Mouse (Mus musculus) hindbrain, embryonic 11.5 days (tissue): Measurements from ENCODE around the gene Sppl2b. TPM values are rescaled to one million over a fixed set of nuclear protein-coding genes. Genes with fewer than 3 reads are reported as not detected.

Experiments used
- ATAC-seq: fragments of 200-750 bp; cut with Nextera tagmentation; 2 replicates; pipeline ENCODE4 v1.8.0; 2017; ENCODE audit warnings: mild to moderate bottlenecking, moderate TSS enrichment, moderate library complexity; ENCODE audit not compliant: low FRiP score
- DNase-seq: peaks from one replicate; pipeline ENCODE4 v3.0.0-alpha.2; 2015; ENCODE audit warnings: low spot score
- H3K27ac ChIP-seq: fragments of 300-500 bp; sonication (generic); 2 replicates; pipeline ENCODE4 v1.5.1; 2014; ENCODE audit warnings: mild to moderate bottlenecking, low read depth, low read length
- H3K27me3 ChIP-seq: fragments of 300-500 bp; sonication (generic); 2 replicates; pipeline ENCODE4 v1.6.1; 2014; ENCODE audit warnings: mild to moderate bottlenecking, low read length, moderate library complexity, mixed read lengths; ENCODE audit not compliant: control insufficient read depth, insufficient read depth
- H3K36me3 ChIP-seq: fragments of 300-500 bp; sonication (generic); 2 replicates; pipeline ENCODE4 v1.6.1; 2014; ENCODE audit warnings: mild to moderate bottlenecking, low read length, moderate library complexity, mixed read lengths; ENCODE audit not compliant: control insufficient read depth, insufficient read depth
- H3K4me1 ChIP-seq: fragments of 300-500 bp; sonication (generic); replicated peaks from 2 replicates; pipeline ENCODE4 v1.6.1; 2014; ENCODE audit warnings: low read length, mixed read lengths; ENCODE audit not compliant: control insufficient read depth, insufficient read depth
- H3K4me2 ChIP-seq: fragments of 300-500 bp; sonication (generic); replicated peaks from 2 replicates; pipeline ENCODE4 v1.6.1; 2014; ENCODE audit warnings: mild to moderate bottlenecking, low read depth, low read length
- H3K4me3 ChIP-seq: fragments of 300-500 bp; sonication (generic); 2 replicates; pipeline ENCODE4 v1.5.1; 2014; ENCODE audit warnings: low read depth, low read length
- H3K9ac ChIP-seq: fragments of 300-500 bp; sonication (generic); 2 replicates; pipeline ENCODE4 v1.6.1; 2014; ENCODE audit warnings: low read depth, low read length
- H3K9me3 ChIP-seq: fragments of 300-500 bp; sonication (generic); 2 replicates; pipeline ENCODE4 v1.6.1; 2016; ENCODE audit warnings: low read length; ENCODE audit not compliant: control insufficient read depth
- WGBS: fragments of 180-500 bp; shearing (Covaris S2); extraction: QIAGEN DNeasy Blood & Tissue Kit; methylation state at CpG from one replicate; pipeline ENCODE4 v1.1.7; 2014; 5-methylcytosine and 5-hydroxymethylcytosine counted together
- polyA plus RNA-seq: library from polyadenylated mRNA; unstranded; fragments of >200 nt; fragmentation: Nextera tagmentation; extraction: Ambion mirVana; gene quantifications from 2 replicates; pipeline ENCODE4 v1.2.1, GENCODE M21; 2014

Sppl2b gene
- polyA plus RNA-seq, 1 experiment from 2014 or later, result 25.1 TPM

- peak; percentile 21 for DNase-seq
- Histone ChIP-seq H3K4me1 (peaks cover 6% of the 10 kb centered on the region; the same call in 1 of the 2 replicates), H3K27ac (no peak overlapping the region), H3K9me3 (no peaks in the 10 kb centered on the region), H3K4me3 (peak overlapping the region; percentile 92), H3K9ac (peak overlapping the region; percentile 90), H3K4me2 (peak overlapping the region; percentile 98), H3K27me3 (no peaks in the 10 kb centered on the region), H3K36me3 (no peaks in the 10 kb centered on the region)
- WGBS, result 22% methylated on average over 11 of the region's 11 CpGs
- ATAC-seq, result no peak
These were observed 636 bp downstream of the Sppl2b start for GRCm38 (mm10) chr10:80855749-80856073.

- DNase-seq, result no peak
- Histone ChIP-seq H3K4me3 (0 out of 2 replicates have a peak overlapping the region, but pooled peaks have one; percentile 4), H3K4me2 (peak overlapping the region; percentile 98; the same call in 1 of the 2 replicates), H3K27me3 (no peaks in the 10 kb centered on the region), H3K9me3 (no peaks in the 10 kb centered on the region), H3K4me1 (peaks cover 6% of the 10 kb centered on the region; the same call in 1 of the 2 replicates), H3K27ac (no peak overlapping the region), H3K36me3 (no peaks in the 10 kb centered on the region), H3K9ac (no peak overlapping the region)
- WGBS, result 73% methylated on average over 3 of the region's 3 CpGs
- ATAC-seq, result no peak
These were observed 1.2 kb downstream of the Sppl2b start for GRCm38 (mm10) chr10:80856267-80856666.

DNA sequence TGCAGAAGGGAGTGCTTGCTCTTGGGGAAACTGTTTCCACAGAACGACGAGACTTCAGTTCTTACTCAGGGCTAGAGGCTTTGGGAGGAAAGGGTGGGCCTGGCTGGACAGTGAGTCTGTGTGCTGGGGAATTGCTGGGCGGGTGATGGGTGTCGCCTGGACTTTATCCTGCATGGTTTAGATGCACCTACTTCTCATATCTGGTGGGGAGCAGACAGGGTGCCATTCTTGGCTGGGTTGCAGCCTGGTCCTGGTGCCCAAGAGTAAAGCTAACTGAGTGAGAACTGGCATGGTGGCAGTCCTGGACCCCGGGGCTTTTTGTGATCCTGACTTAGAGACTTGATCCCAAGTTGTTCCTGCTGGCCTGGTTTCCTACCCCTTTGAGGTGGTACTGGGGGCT, 1.8 kb downstream of the Sppl2b start:
- WGBS, result 80% methylated on average over 5 of the region's 5 CpGs
- Histone ChIP-seq H3K9ac (no peak overlapping the region; the same call in 1 of the 2 replicates), H3K4me3 (no peak overlapping the region; the same call in 1 of the 2 replicates), H3K27me3 (no peaks in the 10 kb centered on the region), H3K27ac (no peak overlapping the region), H3K36me3 (no peaks in the 10 kb centered on the region), H3K9me3 (no peaks in the 10 kb centered on the region), H3K4me1 (peaks cover 6% of the 10 kb centered on the region; the same call in 1 of the 2 replicates), H3K4me2 (no peak overlapping the region)
- ATAC-seq (no peak), DNase-seq (no peak)

DNA sequence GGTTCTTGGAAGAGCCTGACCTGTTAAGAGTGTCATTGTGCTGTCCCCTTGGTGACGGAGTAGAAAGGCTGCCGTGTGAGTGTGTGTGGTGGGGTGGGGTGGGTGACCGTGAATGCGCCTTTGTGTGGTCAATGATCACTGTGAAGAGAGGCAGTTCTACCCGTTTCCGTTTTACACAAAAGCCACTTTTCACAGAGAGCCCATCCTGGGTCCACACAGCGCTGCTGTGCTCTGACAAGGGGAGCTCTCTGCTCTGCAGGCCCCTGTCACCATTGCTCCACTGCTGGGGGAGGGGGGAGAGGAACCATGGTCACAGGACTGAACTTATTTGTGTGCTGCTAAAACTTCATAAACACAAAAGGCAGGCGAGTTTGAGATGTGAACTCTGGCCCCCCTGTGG, 2.3 kb downstream of the Sppl2b start:
- H3K36me3 ChIP-seq, result no peaks in the 10 kb centered on the region
- H3K27ac ChIP-seq, result no peak overlapping the region; the same call in 1 of the 2 replicates
- ATAC-seq, result no peak
- H3K9me3 ChIP-seq, result no peaks in the 10 kb centered on the region
- H3K4me2 ChIP-seq, result no peak overlapping the region
- no peak for DNase-seq
- WGBS, result 44% methylated on average over 8 of the region's 8 CpGs
- no peaks in the 10 kb centered on the region for H3K27me3 ChIP-seq
- peak overlapping the region; percentile 37; the same call in 1 of the 2 replicates for H3K9ac ChIP-seq
- peaks cover 6% of the 10 kb centered on the region; the same call in 1 of the 2 replicates for H3K4me1 ChIP-seq
- peak overlapping the region; percentile 6; the same call in 1 of the 2 replicates for H3K4me3 ChIP-seq

GRCm38 (mm10) chr10:80857848-80858247, 2.8 kb downstream of the Sppl2b start:
- Histone ChIP-seq H3K36me3 (0 out of 2 replicates have a peak, but pooled peaks cover 1% of the 10 kb centered on the region), H3K27me3 (no peaks in the 10 kb centered on the region), H3K4me2 (no peak overlapping the region), H3K4me1 (peaks cover 6% of the 10 kb centered on the region; the same call in 1 of the 2 replicates), H3K9ac (peak overlapping the region; percentile 37; the same call in 1 of the 2 replicates), H3K9me3 (no peaks in the 10 kb centered on the region), H3K4me3 (peak overlapping the region; percentile 6; the same call in 1 of the 2 replicates), H3K27ac (no peak overlapping the region; the same call in 1 of the 2 replicates)
- WGBS, result 68% methylated on average over 3 of the region's 3 CpGs
- no peak for DNase-seq
- ATAC-seq, result no peak

GRCm38 (mm10) chr10:80858350-80858935, 3.4 kb downstream of the Sppl2b start:
- Histone ChIP-seq H3K9ac (no peak overlapping the region), H3K9me3 (no peaks in the 10 kb centered on the region), H3K4me3 (no peak overlapping the region), H3K36me3 (0 out of 2 replicates have a peak, but pooled peaks cover 4% of the 10 kb centered on the region), H3K27ac (no peak overlapping the region), H3K4me2 (no peak overlapping the region), H3K4me1 (peaks cover 6% of the 10 kb centered on the region; the same call in 1 of the 2 replicates), H3K27me3 (no peaks in the 10 kb centered on the region)
- DNase-seq (no peak), ATAC-seq (no peak)
- WGBS, result 82% methylated on average over 7 of the region's 7 CpGs

- WGBS, result 92% methylated on average over 5 of the region's 5 CpGs
- no peaks in the 10 kb centered on the region for H3K9me3 ChIP-seq
- no peak for DNase-seq
- H3K27me3 ChIP-seq, result no peaks in the 10 kb centered on the region
- 0 out of 2 replicates have a peak, but pooled peaks cover 4% of the 10 kb centered on the region for H3K36me3 ChIP-seq
- H3K4me3 ChIP-seq, result no peak overlapping the region
- H3K27ac ChIP-seq, result no peak overlapping the region
- no peak overlapping the region for H3K9ac ChIP-seq
- no peak overlapping the region for H3K4me2 ChIP-seq
- ATAC-seq, result no peak
- no peaks in the 10 kb centered on the region for H3K4me1 ChIP-seq
These were observed 7.2 kb downstream of the Sppl2b start for GRCm38 (mm10) chr10:80862305-80862704.

- ATAC-seq (no peak), DNase-seq (no peak)
- Histone ChIP-seq H3K4me1 (no peaks in the 10 kb centered on the region), H3K9me3 (no peaks in the 10 kb centered on the region), H3K4me3 (no peak overlapping the region), H3K9ac (no peak overlapping the region), H3K27me3 (no peaks in the 10 kb centered on the region), H3K36me3 (0 out of 2 replicates have a peak, but pooled peaks cover 4% of the 10 kb centered on the region), H3K27ac (no peak overlapping the region), H3K4me2 (no peak overlapping the region)
- 89% methylated on average over 16 of the region's 16 CpGs for WGBS
These were observed 9.4 kb downstream of the Sppl2b start for GRCm38 (mm10) chr10:80864446-80864845.

- H3K36me3 ChIP-seq, result no peaks in the 10 kb centered on the region
- no peak overlapping the region for H3K27ac ChIP-seq
- no peak overlapping the region for H3K4me2 ChIP-seq
- DNase-seq (no peak), ATAC-seq (no peak)
- H3K27me3 ChIP-seq, result no peaks in the 10 kb centered on the region
- no peaks in the 10 kb centered on the region for H3K4me1 ChIP-seq
- 88% methylated on average over 3 of the region's 6 CpGs for WGBS
- H3K9ac ChIP-seq, result no peak overlapping the region
- H3K4me3 ChIP-seq, result no peak overlapping the region
- no peaks in the 10 kb centered on the region for H3K9me3 ChIP-seq
These were observed 15.9 kb downstream of the Sppl2b start for GRCm38 (mm10) chr10:80870993-80871392.
